Mouse (Mus musculus) ES-E14 (cell line): ENCODE results near the gene Hs6st3. TPM values are rescaled to one million over a fixed set of nuclear protein-coding genes. Genes with fewer than 3 reads are reported as not detected.

ENCODE experiments used
- DNase-seq: peaks from one replicate; pipeline ENCODE4 v3.0.0-alpha.2; 2013; ENCODE audit warnings: low read depth, low spot score
- H3K27ac ChIP-seq: 2 replicates; pipeline ENCODE4 v1.5.1; 2012; ENCODE audit warnings: low read depth, mild to moderate bottlenecking, low read length, moderate library complexity, mixed read lengths; ENCODE audit not compliant: poor library complexity, insufficient read depth, severe bottlenecking
- H3K36me3 ChIP-seq: 2 replicates; pipeline ENCODE4 v1.6.1; 2012; ENCODE audit warnings: mild to moderate bottlenecking, low read length, moderate library complexity, mixed read lengths; ENCODE audit not compliant: control insufficient read depth, poor library complexity, insufficient read depth, severe bottlenecking
- H3K4me1 ChIP-seq, 2 experiments: fragments of 150-350 bp in 1 of 2; sonication (generic) in 1 of 2; 2 replicates each; pipeline ENCODE4 v1.6.1; 2012; ENCODE audit warnings: low read length in 2 of 2, mild to moderate bottlenecking in 1 of 2, mixed read lengths in 1 of 2; ENCODE audit not compliant: control insufficient read depth in 2 of 2, insufficient read depth in 2 of 2, poor library complexity in 1 of 2
- H3K4me3 ChIP-seq, 2 experiments: fragments of 150-350 bp in 1 of 2; sonication (generic) in 1 of 2; 2 replicates each; pipeline ENCODE4 v1.5.1; 2012; ENCODE audit warnings: low read length in 2 of 2, low read depth in 1 of 2, mild to moderate bottlenecking in 1 of 2, mixed read lengths in 1 of 2; ENCODE audit not compliant: insufficient read depth in 1 of 2, poor library complexity in 1 of 2, severe bottlenecking in 1 of 2
- H3K9ac ChIP-seq: 2 replicates; pipeline ENCODE4 v1.6.1; 2012; ENCODE audit warnings: low read depth, mild to moderate bottlenecking, low read length, mixed read lengths; ENCODE audit not compliant: poor library complexity, insufficient read depth, severe bottlenecking
- H3K9me3 ChIP-seq: fragments of 150-350 bp; sonication (generic); 2 replicates; pipeline ENCODE4 v1.6.1; 2012; ENCODE audit warnings: low read depth, mild to moderate bottlenecking, low read length; ENCODE audit not compliant: control insufficient read depth, insufficient read depth
- CHD2 ChIP-seq: IDR thresholded peaks from 2 replicates; pipeline ENCODE4 v1.6.1; 2014; ENCODE audit warnings: mild to moderate bottlenecking, low read depth, low read length, inconsistent platforms
- HCFC1 ChIP-seq: IDR thresholded peaks from 2 replicates; pipeline ENCODE4 v1.6.1; 2012; ENCODE audit warnings: low read length, inconsistent platforms, borderline replicate concordance; ENCODE audit not compliant: insufficient read depth
- MAFK ChIP-seq: IDR thresholded peaks from 2 replicates; pipeline ENCODE4 v1.6.1; 2014; ENCODE audit warnings: mild to moderate bottlenecking, low read depth, low read length, inconsistent platforms; ENCODE audit not compliant: insufficient read depth
- ZC3H11A ChIP-seq: IDR thresholded peaks from 2 replicates; pipeline ENCODE4 v1.6.1; 2012; ENCODE audit warnings: low read depth, mild to moderate bottlenecking, inconsistent platforms, low read length, borderline replicate concordance
- ZNF384 ChIP-seq: IDR thresholded peaks from 2 replicates; pipeline ENCODE4 v1.6.1; 2012; ENCODE audit warnings: low read depth, low read length, inconsistent platforms
- in situ Hi-C, 2 experiments: fragments of 600-800 bp; cut with MboI; formaldehyde crosslinking; loops; one replicate each; pipeline ENCODE4 v1.15.1; 2025; ENCODE audit warnings: low sequenced_read_pairs in 2 of 2, inconsistent platforms in 1 of 2; ENCODE audit not compliant: unreplicated experiment in 2 of 2
- total RNA-seq: library from RNA; depleted of rRNA; stranded (reverse); fragments of 300-350 nt; gene quantifications from 2 replicates; pipeline ENCODE4 v1.2.3, GENCODE M21; 2012

Hs6st3 gene
- total RNA-seq, 1 experiment, result 0.62 TPM

DNA sequence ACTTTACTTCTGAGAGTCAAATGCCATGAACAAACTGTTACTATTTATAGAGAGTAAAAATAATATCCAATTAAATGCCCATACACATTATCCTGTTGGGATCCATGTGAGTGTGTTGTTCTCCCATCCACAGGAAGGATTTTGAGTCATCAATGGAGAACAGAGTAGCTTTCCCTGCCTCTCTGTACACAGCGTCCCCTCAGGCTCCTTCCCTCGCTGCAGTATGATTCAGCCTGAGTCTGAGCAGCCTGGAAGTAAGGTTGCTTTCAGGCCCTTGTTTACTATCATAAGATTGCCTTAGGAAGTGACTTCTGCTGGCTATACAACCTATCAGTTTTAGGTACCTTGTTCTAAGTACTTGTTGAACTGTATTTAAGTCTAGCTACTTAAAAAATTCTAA lies 14.9 kb downstream of the Hs6st3 start:
- H3K4me3 ChIP-seq, result no peak overlapping the region
- H3K36me3 ChIP-seq, result no peaks in the 10 kb centered on the region
- no peak for DNase-seq
- H3K9me3 ChIP-seq, result peaks cover 5% of the 10 kb centered on the region; the same call in 1 of the 2 replicates
- in situ Hi-C loops, result no loop called here
- H3K27ac ChIP-seq, result no peak overlapping the region
- H3K9ac ChIP-seq, result no peak overlapping the region
- H3K4me1 ChIP-seq, result no peaks in the 10 kb centered on the region
- no peak for TF ChIP-seq MAFK
- TF ChIP-seq HCFC1, result no peak
- no peak for TF ChIP-seq CHD2
- no peak for TF ChIP-seq ZC3H11A
- no peak for TF ChIP-seq ZNF384

DNA sequence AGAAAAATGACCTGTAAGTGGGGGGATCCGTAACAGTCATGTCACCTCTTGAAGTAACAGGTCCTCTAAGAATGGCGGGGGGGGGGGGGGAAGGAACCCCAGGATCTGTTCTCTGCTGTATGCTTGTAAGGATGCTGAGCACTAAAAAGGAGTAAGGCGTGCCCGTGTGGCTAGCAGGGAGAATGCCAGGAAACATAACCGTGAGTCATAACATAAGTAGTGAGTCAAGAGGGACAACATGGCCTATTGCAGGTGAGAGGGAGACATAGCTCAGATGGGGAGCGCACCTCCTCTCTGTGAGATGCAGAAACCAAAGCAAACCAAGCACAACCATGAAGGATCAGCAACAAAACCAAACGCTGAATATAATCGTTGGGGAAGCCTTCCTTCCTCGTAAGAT lies 55.8 kb downstream of the Hs6st3 start:
- Histone ChIP-seq H3K27ac (no peak overlapping the region), H3K9ac (no peak overlapping the region), H3K9me3 (no peaks in the 10 kb centered on the region), H3K4me3 (no peak overlapping the region), H3K36me3 (no peaks in the 10 kb centered on the region), H3K4me1 (no peaks in the 10 kb centered on the region)
- no peak for TF ChIP-seq ZNF384
- no peak for TF ChIP-seq HCFC1
- TF ChIP-seq ZC3H11A, result no peak
- TF ChIP-seq CHD2, result no peak
- no peak for TF ChIP-seq MAFK
- DNase-seq, result no peak
- in situ Hi-C loops, result no loop called here

DNA sequence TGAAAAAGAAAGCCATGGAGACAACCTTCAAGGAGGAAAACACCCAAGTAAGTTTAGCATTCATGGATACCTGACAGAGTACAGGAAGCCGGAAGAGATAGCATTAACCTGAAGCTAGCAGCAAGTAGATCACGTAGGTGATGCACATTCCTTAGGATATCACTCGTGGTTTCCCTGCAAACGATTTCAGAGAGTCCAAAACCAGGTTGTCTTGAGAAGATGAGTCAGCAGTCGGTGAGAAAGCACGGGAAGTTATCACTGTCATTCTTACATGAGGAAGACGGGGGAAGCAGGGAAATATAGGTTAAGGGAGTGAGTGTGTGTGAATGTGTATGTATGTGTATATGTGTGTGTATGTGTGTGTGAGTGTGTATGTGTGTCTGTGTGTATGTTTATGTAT lies 65.4 kb downstream of the Hs6st3 start:
- H3K4me1 ChIP-seq, result no peaks in the 10 kb centered on the region
- in situ Hi-C loops, result no loop called here
- H3K36me3 ChIP-seq, result no peaks in the 10 kb centered on the region
- H3K4me3 ChIP-seq, result no peak overlapping the region
- TF ChIP-seq MAFK (no peak), HCFC1 (no peak), ZC3H11A (no peak), CHD2 (no peak), ZNF384 (no peak)
- DNase-seq, result no peak
- no peaks in the 10 kb centered on the region for H3K9me3 ChIP-seq
- H3K9ac ChIP-seq, result no peak overlapping the region
- H3K27ac ChIP-seq, result no peak overlapping the region

DNA sequence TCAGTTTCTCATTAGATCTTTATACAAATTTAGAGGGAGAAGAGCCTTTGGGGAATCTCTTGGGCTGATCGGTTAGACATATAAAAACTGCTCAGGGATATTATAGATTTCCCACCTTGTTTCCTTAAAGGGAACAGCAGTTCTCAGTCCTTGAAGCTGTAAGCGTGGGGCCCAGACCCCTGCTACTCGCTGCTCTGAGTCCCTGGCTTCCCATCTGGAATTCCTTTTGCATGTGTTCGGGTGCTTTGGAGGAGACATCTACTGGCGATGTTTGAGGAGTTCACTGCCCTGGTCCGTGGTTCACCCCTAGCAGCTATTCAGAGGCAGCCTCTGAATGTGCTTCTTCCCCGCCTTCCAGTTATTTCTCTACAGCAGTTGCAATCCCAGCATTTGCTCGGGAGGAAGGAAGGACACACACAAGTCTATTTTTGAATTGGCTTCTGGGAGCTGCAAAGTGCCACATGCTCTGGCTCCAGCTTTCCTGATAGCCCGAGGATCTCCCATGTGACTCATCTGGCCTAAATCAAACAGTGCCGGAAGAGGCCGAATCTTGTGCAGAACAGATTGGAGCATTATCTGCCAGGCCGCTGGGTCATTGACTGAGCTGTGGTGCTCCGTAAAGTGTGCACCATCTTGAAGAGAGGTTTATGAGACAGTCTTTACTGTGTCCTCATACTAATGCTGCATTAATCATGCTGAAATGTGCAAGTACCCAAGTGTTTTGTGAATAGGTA lies 77.6 kb downstream of the Hs6st3 start:
- H3K4me3 ChIP-seq, result no peak overlapping the region
- TF ChIP-seq MAFK, result no peak
- TF ChIP-seq CHD2, result no peak
- TF ChIP-seq ZNF384, result no peak
- TF ChIP-seq HCFC1, result no peak
- no peak for TF ChIP-seq ZC3H11A
- H3K9me3 ChIP-seq, result no peaks in the 10 kb centered on the region
- H3K27ac ChIP-seq, result no peak overlapping the region
- peaks cover 1 to 9% of the 10 kb centered on the region in 2 experiments; a peak in 2 of 4 replicates for H3K4me1 ChIP-seq
- in situ Hi-C loops, result no loop called here
- DNase-seq, result no peak
- H3K9ac ChIP-seq, result no peak overlapping the region
- no peaks in the 10 kb centered on the region for H3K36me3 ChIP-seq
